Mouse (Mus musculus) cerebellum, postnatal 36 days (tissue): ENCODE results near the gene Stbd1.

Source experiments
- DNase-seq, 2 experiments: peaks; one replicate each; pipeline ENCODE4 v3.0.0; 2021 to 2022; ENCODE audit warnings: mixed read lengths in 2 of 2

The Stbd1 gene

DNA sequence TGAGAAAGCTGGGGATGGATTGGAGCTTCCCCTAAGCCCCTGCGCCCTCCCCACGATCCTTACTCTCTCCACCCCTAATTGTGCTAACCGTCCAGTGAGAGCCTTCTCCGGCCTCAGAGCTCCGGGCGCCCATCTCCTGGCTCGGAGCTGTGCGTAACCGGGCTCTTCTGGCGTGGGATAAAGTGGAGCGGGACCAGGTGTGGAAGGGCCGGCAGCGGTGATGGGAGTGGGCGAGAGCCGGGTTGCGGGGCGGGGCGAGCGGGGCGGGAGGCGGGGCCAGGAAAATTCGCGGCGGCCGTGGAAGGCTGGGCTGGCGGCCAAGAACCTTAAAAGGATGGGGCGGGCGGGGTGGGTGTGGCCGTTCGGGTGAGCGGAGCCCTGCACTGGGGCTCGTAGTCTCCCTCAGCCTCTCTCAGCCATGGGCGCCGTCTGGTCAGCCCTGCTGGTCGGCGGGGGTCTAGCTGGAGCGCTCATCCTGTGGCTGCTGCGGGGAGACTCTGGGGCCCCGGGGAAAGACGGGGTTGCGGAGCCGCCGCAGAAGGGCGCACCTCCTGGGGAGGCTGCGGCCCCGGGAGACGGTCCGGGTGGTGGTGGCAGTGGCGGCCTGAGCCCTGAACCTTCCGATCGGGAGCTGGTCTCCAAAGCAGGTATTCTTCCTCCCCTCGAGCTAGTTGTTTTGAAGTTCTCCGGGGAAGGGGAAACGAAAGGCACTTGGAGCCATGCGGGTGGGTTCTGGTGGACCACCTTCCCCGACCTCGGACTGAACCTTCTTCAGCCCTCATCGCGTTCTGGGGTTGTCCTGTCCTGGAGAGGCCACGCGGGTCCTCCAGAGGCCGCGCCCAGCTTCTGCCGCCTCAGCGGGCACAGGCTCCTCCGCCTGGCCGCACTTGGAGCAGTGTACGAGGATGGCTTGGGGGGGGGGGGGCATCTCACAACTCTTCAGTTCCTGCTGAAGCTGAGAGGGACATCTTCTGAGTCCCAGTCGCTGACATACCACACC is at the start of gene Stbd1:
TSS of gene Stbd1 (plus strand) at position 351 of the 1,000 bp plus-strand sequence.
- peak; percentile 9 to 22 for DNase-seq

GRCm38 (mm10) chr5:92553939-92554338 is 48.9 kb upstream of the Stbd1 start:
- DNase-seq = no peak

DNA sequence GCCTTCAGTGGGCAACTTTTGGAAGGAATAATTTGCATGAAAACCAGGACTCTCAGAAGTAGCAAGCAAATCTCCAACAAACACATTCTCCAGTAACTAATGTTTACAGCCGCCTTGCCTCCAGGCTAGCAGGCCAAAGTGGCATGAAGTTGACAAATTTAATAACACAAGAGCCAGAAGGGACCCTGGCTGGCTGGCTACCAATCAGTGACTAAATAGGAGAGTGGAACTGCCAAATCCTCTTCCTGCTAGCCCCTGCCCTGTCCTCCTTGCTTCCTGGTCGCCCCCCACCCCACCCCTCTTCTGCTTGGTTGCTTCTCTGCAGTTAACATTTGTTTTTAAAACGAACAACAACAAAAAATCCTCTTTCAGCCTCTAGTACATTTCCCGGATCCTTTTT is 48.4 kb upstream of the Stbd1 start:
- DNase-seq = no peak

DNA sequence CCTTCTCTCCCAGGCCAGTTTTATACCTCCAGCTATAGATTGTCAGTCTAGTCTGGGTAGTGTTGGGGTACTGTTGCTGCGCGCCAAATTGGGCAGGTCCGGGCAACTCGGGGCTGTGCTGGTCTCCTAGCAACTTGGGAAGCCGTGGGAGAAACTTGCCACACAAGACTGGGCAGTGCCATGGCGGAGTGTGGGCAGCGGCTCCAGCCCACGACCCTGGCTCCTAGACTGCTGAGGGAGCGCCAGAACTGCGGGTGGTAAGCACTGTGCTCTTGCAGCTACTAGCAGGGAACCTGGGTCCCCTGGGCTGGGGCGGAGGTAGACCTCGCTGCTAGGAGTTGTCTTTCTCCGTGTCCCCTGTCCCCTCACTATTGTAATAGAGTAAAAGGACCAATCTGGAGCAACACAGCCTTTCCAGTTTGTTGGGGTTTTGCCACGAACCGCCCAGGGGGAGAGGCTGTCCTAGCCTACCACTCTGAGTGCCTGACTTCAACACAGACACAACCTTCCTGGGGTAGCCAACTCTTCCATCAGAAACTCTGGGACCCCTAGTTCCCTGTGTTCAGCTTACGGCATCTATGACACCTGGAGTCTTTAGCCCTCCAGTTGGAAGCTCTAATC is 47.8 kb upstream of the Stbd1 start, which contains the start of gene Fam47e:
TSS of gene Fam47e (plus strand) at position 179 of the 621 bp plus-strand sequence.
- DNase-seq = no peak

DNA sequence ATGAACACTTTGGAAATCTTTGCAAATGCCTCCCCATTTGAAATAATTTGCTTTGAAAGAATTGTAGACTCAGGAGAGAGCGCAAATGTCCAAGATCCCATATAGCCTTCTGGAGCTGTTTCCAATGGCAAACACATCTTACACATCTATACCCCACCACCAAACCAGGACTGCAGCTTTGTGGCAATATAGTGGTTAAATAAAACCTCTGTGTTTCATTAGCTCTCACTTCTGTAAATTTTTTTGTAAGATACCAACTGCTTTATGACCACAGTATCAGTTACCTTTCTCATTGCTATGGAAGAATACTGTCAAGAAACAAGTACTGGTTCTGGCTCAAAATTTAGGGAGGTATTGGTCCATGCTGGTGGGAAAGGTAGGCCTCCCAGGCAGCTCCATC is 46.9 kb upstream of the Stbd1 start:
- DNase-seq = no peak

DNA sequence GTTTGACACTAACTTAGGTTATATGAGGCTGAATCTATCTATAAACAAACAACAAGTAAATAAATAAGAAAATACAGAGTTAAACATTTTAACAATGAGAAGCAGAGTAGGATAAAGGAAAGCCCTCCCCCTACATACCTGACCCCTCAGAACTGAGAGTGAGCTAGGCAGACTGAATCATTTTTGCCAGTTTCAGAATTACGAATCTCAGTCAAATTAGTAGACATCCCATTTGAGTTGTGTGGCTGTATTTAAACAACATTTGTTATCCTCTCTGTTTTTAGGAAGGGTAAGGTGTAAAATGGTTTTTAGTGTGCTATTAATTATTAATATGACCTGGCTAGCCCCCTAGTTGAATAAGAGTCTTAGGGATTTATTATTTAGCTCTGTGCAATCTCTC is 45.3 kb upstream of the Stbd1 start:
- no peak for DNase-seq

DNA sequence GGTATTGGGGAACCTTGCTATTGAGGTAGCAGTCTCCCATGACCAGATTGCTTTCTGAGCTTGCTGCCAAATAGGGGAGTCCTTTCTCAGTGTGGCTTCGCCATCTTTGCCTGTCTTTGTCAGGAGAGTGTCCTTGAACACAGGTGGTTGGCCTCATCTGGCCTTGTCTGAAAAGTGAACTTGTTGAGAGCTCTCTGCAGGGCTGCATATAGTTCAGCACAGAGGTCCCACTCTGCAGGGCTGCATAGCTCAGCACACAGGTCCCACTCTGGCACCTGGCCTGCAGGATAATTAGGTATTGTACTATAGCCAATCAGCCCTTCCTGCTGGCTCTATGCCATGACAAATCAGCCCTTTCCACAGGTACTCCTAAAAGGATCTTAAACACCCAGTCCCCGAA is 42.6 kb upstream of the Stbd1 start:
- DNase-seq = no peak

DNA sequence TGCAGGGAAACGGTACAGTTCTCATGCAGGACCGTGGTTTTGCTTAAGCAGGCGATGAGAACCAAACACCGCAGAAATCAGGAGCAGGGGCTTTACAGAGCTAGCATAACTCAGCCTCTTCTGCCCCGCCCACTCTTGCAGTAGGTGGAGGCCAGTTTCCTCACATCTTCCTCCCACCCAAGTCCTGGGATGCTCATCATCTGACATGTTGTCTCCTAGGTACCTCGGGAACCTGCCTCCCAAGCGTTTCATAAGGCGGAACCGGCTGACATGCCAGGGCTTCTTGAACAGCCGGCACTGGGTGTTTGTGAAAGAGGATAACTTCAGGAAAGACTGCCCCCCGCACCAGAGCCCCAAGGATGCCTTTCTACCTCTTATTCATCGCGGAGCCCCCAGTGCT is 40.8 kb upstream of the Stbd1 start:
- no peak for DNase-seq

- no peak for DNase-seq
Measured at GRCm38 (mm10) chr5:92571232-92571631, 31.6 kb upstream of the Stbd1 start.

DNA sequence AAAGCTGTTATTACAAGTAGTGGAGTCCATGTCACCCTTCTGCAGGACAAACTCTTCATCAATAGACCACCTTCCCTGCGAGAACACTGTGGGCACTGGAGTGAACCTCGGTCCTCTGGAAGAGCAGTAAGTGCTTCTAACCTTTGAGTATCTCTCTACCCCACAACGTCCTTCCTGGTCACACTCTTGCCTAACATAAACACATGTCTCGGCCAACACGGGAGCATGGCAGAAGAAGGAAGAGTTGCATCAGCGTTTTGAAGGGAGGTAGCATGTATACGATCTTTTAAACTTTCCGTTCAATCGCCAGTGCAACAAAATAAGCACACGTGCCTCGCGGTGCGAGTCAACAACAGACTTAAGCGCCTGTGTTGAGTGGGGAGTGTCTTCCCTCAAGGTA is 23.3 kb upstream of the Stbd1 start:
- DNase-seq = no peak

DNA sequence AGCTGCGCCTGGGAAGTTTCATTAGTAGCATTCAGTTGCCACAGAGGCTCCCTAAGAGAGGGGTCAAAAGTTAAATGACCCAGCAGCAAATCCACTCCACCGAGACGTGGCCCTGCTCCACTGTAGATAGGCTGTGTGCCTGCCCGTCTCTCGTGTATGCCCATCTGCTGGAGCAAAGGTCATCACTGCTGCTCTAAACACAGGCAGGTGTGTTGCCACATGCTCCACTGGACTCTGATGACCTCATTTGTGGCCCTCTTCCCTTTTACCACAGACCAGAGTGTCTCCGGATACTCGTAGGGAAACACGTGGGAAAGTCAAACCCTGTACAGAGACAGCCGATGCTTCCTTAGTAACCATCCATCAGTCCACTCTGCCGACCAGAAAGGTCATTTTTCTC is 16.9 kb upstream of the Stbd1 start:
- DNase-seq = no peak

- no peak for DNase-seq
Measured at GRCm38 (mm10) chr5:92595026-92595425, 7.8 kb upstream of the Stbd1 start.

DNA sequence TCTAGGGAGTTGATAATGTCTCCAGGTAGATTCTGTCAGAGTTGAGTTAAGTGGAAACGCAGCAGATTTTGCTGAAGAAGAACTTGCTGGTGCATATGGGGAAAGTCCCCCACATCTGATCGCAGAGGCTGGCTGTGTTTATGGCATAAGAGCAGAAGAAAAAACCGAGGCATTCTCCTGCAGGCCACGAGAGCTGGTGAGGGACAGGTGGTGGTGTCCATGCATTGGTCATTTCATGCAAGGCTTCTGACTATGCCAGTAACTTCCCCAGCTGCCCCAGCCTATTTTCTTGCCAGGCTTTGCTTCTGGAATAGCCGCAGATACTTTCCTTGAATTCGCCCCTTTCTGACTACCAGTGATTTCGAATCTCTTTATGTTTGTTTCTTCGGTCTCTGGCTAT is 6.0 kb upstream of the Stbd1 start:
- no peak for DNase-seq

GRCm38 (mm10) chr5:92599030-92599429 is 3.8 kb upstream of the Stbd1 start:
- DNase-seq = no peak

DNA sequence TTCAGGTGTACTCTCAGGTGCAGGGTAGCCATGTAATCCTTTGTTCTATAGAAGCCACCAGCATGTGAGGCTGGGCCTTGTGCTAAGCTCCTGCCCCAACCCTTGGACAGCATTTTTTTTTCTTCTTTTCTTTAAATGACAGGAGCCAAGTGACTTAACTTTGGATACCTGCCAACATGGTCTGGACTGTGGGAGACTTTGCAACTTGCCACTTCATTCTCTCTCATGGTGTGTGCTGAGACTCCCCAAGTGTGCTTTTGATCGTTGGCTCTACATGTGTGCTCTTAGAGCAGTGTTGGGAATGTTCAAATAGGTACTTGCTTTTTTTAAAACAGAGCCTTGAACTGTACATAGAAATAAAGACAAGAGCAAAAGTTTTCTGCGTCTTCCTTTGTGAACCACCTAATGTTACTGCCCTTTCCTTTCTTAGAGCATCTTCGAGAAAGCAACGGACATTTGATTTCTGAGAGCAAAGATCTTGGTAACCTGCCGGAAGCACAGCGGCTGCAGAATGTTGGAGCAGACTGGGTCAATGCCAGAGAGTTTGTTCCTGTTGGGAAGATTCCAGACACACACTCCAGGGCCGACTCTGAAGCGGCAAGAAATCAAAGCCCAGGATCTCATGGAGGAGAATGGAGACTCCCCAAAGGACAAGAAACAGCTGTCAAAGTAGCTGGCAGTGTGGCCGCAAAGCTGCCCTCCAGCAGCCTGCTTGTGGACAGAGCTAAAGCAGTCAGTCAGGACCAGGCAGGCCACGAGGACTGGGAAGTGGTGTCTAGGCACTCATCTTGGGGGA is 1.8 kb downstream of the Stbd1 start:
- no peak for DNase-seq

DNA sequence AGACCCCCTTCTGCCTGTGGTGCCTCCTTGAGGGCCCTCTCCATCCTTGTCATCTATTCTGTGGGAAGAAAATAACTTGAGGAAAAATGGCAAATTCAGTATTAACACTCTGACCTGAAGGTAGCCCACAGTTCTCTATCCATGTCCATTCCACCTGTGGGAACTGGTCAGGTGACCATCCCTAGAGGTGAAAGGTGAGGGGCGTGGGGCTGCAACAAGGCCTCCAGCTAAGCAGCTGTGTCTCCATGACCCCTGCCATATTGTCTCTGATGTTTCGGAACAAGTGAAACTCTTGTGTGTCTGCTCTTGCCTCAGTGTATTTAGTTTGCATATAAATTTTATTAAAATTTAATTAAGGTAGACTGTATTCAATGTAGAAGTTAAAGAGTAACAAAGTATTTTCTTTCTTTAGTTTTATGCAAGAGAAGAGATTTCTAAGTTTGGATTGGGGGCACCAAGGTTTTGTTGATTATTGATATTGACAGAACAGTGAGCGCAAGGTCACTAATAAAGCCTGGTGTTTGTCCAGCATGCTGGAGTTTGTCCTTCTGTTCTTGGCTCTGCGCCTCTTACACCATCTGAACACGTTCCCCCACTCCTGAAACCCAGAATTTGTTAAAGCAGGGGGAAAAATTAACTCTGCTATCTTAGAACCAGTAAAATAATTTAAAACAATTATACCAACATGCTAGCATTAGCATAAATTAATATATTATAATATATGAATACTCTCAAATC is 4.8 kb downstream of the Stbd1 start:
- DNase-seq = no peak

DNA sequence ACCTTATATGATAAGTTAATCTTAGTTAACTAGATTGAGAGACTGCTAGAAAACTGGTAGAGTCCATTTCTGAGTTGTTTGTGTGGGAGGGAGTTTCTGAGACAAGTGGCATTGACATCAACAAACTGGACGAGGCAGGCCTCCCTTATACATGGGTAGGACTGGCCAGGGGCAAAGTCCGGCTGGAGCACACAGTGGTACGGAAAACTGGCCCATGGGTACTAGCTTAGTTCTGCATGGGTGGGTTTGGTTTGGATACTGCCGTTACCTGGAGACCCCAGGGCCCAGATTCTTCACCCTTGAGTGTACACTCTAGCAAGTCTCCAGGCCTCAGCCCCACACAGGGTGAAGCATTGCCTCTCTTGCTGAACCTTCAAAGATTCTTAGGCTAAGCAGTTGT is 9.9 kb downstream of the Stbd1 start:
- no peak for DNase-seq

DNA sequence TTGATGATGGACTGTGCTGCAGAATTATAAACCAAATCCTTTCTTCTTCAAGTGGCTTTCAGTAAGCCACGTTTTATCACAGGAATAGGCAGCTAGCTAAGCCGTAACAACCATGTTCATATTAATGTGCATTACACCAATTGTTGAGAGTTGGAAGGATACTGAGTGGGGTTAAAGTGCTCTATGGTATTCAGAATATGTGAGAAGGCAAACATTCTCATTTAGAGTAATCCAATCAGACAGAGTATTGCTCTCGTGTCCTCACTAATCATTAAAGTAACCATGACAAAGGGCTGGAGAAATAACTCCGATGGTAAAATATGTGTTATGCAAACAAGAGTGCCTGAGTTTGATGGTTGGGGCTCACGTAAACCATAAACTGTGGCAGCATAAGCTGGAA is 19.0 kb downstream of the Stbd1 start:
- DNase-seq = no peak

GRCm38 (mm10) chr5:92627896-92628295 is 25.1 kb downstream of the Stbd1 start:
- no peak for DNase-seq

- DNase-seq = no peak
Measured at GRCm38 (mm10) chr5:92633526-92633925, 30.7 kb downstream of the Stbd1 start.

DNA sequence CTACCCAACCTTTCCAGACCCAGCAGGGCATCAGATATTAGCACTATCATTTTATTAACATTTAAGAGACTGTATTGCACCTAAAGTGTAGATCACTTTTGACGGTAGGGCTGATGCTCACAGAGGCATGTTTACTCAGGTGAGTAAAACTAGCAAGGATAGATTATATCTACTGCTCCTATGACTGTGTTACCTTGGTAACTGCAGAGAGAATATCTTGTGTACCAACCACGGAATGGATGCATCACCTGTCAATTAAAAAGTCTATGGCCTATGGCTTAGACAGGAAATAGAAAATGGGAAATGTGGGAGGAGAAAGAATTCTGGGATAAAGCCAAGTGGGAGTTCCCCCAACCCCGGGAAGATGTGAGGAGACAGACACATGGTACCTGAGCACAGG is 32.1 kb downstream of the Stbd1 start:
- DNase-seq = no peak

DNA sequence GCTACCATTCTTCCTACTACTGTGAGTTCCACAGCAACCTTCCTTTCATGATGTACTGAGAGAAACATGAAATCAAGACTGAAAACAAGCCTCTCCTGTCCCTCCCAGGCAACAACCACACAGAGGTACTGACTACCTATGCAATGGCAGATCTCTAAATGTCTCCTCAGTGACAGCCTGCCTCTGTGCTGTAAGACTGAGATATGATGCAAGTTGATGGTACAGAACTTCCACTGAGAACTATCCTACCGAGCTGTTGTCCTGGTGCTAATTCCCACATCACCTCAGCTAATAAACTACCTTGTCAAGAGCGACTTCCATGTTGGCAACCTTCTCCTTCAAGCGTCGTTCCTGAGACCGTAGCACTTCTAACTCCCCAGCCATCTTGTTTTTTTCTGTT is 33.0 kb downstream of the Stbd1 start:
- DNase-seq = no peak

DNA sequence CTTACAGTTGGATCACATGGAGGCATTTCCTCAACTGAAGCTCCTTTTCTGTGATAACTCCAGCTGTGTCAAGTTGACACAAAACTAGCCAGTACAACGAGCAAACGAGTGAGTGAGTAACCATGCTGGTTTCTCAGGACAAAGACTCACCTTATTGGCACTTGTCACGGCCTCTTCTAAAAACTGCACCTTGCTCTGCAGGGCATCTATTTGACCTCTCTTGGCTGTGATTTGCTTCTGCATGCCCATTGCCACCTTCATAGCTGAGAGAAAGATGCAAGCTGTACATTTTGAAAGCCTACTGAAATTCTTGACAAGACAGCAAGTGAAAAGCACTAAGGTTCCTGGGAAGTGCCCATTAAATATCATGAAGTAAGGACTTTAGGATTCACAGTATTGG is 38.0 kb downstream of the Stbd1 start:
- DNase-seq = no peak
